Mouse (Mus musculus): ENCODE measurements around the gene Urah.

GRCm38 (mm10) chr7:140805704-140806103 lies 29.1 kb upstream of the Urah start:
- peak; percentile 55; the same call in 1 of the 2 replicates for TF ChIP-seq CTCF (IDR thresholded peaks at IDR 0.05; ENCODE audit: control insufficient read depth, insufficient read depth, low read length)
- no peak for TF ChIP-seq POLR2A (IDR thresholded peaks at IDR 0.05; ENCODE audit: borderline replicate concordance, control insufficient read depth, low read depth, low read length)

All from bone marrow, adult 2 months (tissue).